Mouse (Mus musculus) testis, adult 2 months (tissue): ENCODE results near the gene Igdcc3. TPM values are rescaled to one million over a fixed set of nuclear protein-coding genes. Genes with fewer than 3 reads are reported as not detected.

Source experiments
- H3K27ac ChIP-seq: fragments of 200-500 bp; 2 replicates; pipeline ENCODE4 v1.5.1; 2012; ENCODE audit warnings: low read depth, low read length; ENCODE audit not compliant: control insufficient read depth, insufficient read depth
- H3K27me3 ChIP-seq: fragments of 200-500 bp; 2 replicates; pipeline ENCODE4 v1.6.1; 2012; ENCODE audit warnings: mild to moderate bottlenecking, low read length, moderate library complexity; ENCODE audit not compliant: control insufficient read depth, insufficient read depth
- H3K36me3 ChIP-seq: fragments of 200-500 bp; 2 replicates; pipeline ENCODE4 v1.6.1; 2012; ENCODE audit warnings: mild to moderate bottlenecking, low read length; ENCODE audit not compliant: control insufficient read depth, insufficient read depth
- H3K4me1 ChIP-seq: fragments of 200-500 bp; 2 replicates; pipeline ENCODE4 v1.6.1; 2012; ENCODE audit warnings: low read length; ENCODE audit not compliant: control insufficient read depth, insufficient read depth
- H3K4me3 ChIP-seq: fragments of 200-500 bp; 2 replicates; pipeline ENCODE4 v1.5.1; 2012; ENCODE audit warnings: low read depth, mild to moderate bottlenecking, low read length, moderate library complexity, mixed read lengths; ENCODE audit not compliant: control insufficient read depth
- CTCF ChIP-seq: fragments of 200-500 bp; IDR thresholded peaks from 2 replicates; pipeline ENCODE4 v1.5.1; 2012; ENCODE audit warnings: low read depth, mild to moderate bottlenecking, inconsistent platforms, low read length, moderate library complexity; ENCODE audit not compliant: control insufficient read depth, insufficient read depth, insufficient replicate concordance
- POLR2A ChIP-seq: fragments of 200-500 bp; IDR thresholded peaks from 2 replicates; pipeline ENCODE4 v1.6.1; 2012; ENCODE audit warnings: low read depth, mild to moderate bottlenecking, inconsistent platforms, low read length, moderate library complexity; ENCODE audit not compliant: control insufficient read depth
- polyA plus RNA-seq: library from polyadenylated mRNA; depleted of rRNA; stranded (reverse); fragments of >200 nt; gene quantifications from 2 replicates; pipeline ENCODE4 v1.2.3, GENCODE M21; 2012

The Igdcc3 gene
- polyA plus RNA-seq, 1 experiment: 0.27 TPM

DNA sequence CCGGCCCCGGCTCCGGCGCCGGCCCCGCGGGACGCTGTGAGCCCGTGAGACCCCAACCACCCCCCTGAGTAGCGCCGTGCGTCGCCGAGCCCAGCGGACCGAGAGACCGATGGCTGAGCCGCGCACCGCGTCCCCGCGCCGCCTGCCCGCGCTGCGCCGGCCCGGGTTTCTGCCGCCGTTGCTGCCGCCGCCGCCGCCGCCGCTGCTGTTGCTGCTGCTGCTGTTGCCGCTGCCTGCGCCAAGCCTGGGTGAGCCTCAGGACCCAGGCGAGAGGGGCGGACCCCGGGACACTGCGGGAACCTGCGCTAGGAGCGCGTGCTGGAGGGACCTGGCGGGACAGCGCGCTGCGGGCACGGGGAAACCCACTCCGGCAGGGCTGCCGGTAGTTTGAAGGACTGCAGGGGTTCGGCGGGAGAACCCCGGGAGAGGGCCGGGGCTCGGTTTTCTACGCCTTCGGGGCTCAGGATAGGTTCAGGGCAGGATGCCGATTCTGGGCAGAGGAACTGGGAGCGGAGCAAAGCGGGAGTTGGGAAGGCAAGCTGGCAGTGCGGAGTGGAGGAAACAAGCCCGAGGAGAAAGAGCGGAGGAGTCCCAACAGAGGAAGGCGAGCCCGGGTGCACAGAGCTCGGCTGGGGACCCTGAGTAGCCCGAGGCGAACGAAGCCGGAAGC, 452 bp downstream of the Igdcc3 start:
- Histone ChIP-seq H3K4me1 (peaks cover 12% of the 10 kb centered on the region), H3K27ac (peak overlapping the region; percentile 8), H3K36me3 (no peaks in the 10 kb centered on the region), H3K27me3 (peaks cover 2% of the 10 kb centered on the region; the same call in 1 of the 2 replicates), H3K4me3 (peak overlapping the region; percentile 81)
- TF ChIP-seq POLR2A (no peak), CTCF (no peak)

DNA sequence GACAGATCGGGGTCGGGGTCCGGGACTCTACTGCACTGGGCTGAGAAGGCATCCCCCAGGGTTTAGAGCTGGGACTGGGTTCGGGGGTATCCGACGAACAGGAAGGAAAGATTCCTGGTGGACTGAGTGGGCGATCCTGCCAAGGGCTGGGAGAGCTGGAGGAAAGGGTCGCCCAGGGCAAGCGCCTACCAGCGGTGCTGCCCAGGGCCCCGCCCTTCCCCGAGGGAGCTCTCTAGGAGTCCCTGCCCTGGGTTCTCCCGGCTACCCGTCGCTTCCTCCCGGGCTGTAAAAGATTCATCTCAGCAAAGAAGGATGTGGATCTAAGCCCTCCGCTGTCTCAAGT, 958 bp downstream of the Igdcc3 start:
- peaks cover 2% of the 10 kb centered on the region; the same call in 1 of the 2 replicates for H3K27me3 ChIP-seq
- no peak overlapping the region; the same call in 1 of the 2 replicates for H3K27ac ChIP-seq
- TF ChIP-seq CTCF (no peak), POLR2A (no peak)
- peaks cover 12% of the 10 kb centered on the region for H3K4me1 ChIP-seq
- no peaks in the 10 kb centered on the region for H3K36me3 ChIP-seq
- peak overlapping the region; percentile 81 for H3K4me3 ChIP-seq

DNA sequence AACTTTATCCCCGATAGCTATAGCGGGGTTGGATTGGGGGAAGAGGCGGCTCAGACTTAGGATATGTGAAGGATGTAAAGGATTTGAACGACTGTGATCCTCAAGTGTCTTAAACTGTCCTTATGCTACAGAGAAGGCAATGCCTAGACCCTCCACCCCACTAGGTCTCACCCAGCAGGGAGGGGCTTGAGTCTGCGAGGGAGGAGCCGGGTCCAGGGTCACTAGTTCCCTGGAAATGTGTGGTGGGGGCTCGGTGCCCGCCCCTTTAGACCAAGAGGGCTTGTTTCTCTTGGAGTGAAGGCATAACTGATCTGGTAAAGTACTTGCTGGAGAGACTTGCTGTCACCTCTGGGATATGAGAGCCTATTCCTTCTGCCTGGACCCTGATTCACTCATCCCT, 1.4 kb downstream of the Igdcc3 start:
- TF ChIP-seq CTCF (no peak), POLR2A (no peak)
- H3K27me3 ChIP-seq: peaks cover 2% of the 10 kb centered on the region; the same call in 1 of the 2 replicates
- H3K4me1 ChIP-seq: peaks cover 12% of the 10 kb centered on the region
- no peak overlapping the region for H3K4me3 ChIP-seq
- no peaks in the 10 kb centered on the region for H3K36me3 ChIP-seq
- no peak overlapping the region for H3K27ac ChIP-seq

DNA sequence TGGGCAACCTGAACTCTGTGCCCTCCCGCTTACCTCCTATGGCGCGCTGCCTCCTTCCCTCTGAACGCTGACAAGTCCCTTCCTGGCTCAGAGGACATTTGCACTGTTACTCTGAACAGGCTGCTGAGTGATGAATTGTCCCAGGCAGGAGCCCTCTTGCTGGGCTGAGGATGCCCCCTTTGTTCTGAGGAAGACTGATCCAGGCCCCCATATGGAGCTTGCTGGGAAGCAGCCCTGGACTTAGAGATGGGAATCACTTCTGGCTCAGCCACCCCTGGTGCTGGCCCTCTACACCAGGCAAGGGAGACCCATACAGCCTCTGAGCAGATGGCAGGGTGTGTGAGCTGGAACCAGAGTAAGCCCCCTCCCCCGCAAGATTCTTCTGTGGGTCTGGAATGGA, 5.0 kb downstream of the Igdcc3 start:
- H3K36me3 ChIP-seq: no peaks in the 10 kb centered on the region
- peaks cover 12% of the 10 kb centered on the region for H3K4me1 ChIP-seq
- peaks cover 2% of the 10 kb centered on the region; the same call in 1 of the 2 replicates for H3K27me3 ChIP-seq
- no peak overlapping the region for H3K4me3 ChIP-seq
- TF ChIP-seq CTCF (no peak), POLR2A (no peak)
- no peak overlapping the region for H3K27ac ChIP-seq

DNA sequence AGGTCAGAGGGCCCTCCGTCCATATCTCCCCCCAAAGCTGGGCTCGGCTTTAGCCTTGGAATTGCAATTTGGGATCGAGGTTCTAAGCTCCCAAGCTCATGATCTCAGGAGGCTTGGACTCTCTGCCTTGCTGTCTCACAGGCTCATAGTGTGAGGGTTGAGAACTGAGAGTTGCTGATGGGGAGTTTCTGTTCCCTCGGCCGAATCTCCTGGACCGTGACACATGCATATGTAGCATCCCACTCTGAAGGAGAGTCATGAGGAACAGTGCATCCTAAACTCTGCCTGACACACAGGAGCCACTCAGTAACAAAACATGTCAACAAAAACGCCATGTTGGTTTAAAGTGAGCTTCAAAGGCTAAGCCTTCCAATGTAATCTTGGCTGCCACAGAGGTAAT, 7.5 kb downstream of the Igdcc3 start:
- H3K4me3 ChIP-seq: no peak overlapping the region
- peaks cover 4% of the 10 kb centered on the region for H3K4me1 ChIP-seq
- H3K27ac ChIP-seq: no peak overlapping the region
- no peaks in the 10 kb centered on the region for H3K27me3 ChIP-seq
- TF ChIP-seq CTCF (no peak), POLR2A (no peak)
- no peaks in the 10 kb centered on the region for H3K36me3 ChIP-seq

DNA sequence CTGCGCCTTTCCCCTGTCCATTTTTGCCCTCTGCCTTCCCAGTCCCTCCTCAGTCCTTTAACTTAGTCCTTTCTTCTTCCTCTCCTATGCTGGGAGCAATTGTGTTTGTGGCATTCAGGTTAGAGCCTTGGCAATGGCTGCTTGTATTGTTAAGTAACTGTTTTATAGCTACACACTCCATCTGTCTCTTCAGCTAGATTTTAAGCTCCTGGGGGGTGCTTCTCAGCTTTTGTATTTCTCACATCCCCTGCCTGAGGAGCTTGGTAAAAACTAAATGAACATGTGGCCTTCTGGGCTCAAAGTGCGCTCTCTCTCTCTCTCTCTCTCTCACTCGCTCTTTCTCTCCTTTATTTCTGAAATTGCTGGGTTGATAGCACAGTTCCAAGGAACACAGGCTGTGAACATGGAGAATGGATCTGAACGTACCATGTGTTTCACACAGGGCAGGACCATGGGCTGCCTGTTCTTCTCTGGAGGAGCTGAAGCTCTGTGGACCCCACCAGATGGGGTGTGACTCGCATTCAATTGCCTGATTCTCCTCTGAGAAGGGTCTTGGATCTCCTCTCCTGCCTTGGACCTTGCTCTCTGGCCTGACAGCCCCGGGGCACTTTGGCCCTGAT, 11.8 kb downstream of the Igdcc3 start:
- Histone ChIP-seq H3K27me3 (no peaks in the 10 kb centered on the region), H3K4me3 (no peak overlapping the region), H3K27ac (no peak overlapping the region), H3K36me3 (no peaks in the 10 kb centered on the region), H3K4me1 (peaks cover 2% of the 10 kb centered on the region)
- TF ChIP-seq CTCF: no peak
- TF ChIP-seq POLR2A: no peak

DNA sequence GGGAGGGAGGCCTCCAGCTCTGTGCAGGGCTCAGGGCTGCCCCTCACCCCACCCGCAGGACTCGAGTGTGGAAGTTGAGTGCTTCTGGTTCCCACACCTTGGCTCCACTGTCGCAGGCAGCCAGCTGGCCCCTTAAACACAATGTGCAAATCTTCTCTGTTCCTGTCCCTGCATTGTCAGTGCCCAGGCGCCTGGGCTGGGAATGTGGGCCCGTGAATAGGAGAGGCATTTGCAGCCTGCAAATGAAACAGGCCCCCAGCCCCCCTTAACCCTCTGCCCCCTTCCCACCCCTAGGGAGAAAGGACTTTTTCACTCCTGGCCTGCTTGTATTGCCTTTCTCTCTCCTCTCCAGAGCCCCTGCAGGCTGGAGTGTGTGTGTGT, 12.3 kb downstream of the Igdcc3 start:
- H3K4me1 ChIP-seq: peaks cover 2% of the 10 kb centered on the region

More for the DNA sequence above, 12.3 kb downstream of the Igdcc3 start:
- no peak overlapping the region for H3K27ac ChIP-seq
- no peaks in the 10 kb centered on the region for H3K27me3 ChIP-seq
- H3K36me3 ChIP-seq: no peaks in the 10 kb centered on the region
- no peak overlapping the region for H3K4me3 ChIP-seq
- TF ChIP-seq CTCF (no peak), POLR2A (no peak)
